Mouse (Mus musculus): Measurements from ENCODE around the gene Cnot6l. TPM values are rescaled to one million over a fixed set of nuclear protein-coding genes. Genes with fewer than 3 reads are reported as not detected.

Cnot6l gene
- total RNA-seq, 1 experiment from 2014 or later: 84.6 TPM

DNA sequence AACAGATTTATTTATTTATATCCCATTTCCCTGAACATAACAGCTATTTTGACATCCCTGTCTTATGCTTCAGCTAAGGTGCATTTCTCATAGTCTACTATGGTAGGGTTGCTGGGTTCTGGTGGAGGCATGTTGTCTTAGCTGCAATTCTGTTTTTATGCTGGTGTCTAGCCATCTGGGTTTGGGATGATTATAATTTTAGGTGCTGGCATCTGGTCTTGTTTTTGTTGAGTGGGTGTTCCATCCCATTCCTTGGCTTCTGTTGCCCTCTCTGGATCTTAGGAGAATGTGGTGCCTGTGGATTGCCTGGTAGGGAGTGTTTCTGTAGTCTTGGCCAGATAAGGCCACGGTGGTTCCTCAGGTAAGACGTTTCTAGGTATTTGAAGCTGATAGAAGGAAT is 134.2 kb downstream of the Cnot6l start:
- ATAC-seq (replicated peaks; ENCODE audit: low read depth, poor library complexity, severe bottlenecking): no peak

Other genes with a start within 250 kb of the Cnot6l start
- gene Cxcl13, start 207.2 kb downstream of the Cnot6l start, total RNA-seq (2017): not detected in 2 replicates
- gene Mrpl1, start 45.3 kb upstream of the Cnot6l start, total RNA-seq (2017): 47.1 and 47.7 TPM in 2 replicates
- not detected in 2 replicates for gene Fras1, start 209.8 kb upstream of the Cnot6l start, total RNA-seq (2017)

Data from common myeloid progenitor, adult 5-6 weeks (primary cell).